Mouse (Mus musculus) CH12.LX (cell line): ENCODE results near the gene Psmd8. TPM values are rescaled to one million over a fixed set of nuclear protein-coding genes. Genes with fewer than 3 reads are reported as not detected.

Experiments used
- DNase-seq: peaks from one replicate; pipeline ENCODE4 v3.0.0-alpha.2; 2013; ENCODE audit errors: extremely low read depth
- H3K27ac ChIP-seq: 2 replicates; pipeline ENCODE4 v1.5.1; 2012; ENCODE audit warnings: low read depth, mild to moderate bottlenecking, control low read depth, moderate library complexity; ENCODE audit not compliant: insufficient read depth
- H3K27me3 ChIP-seq: replicated peaks from 2 replicates; pipeline ENCODE3; 2012; ENCODE audit warnings: inconsistent platforms
- H3K36me3 ChIP-seq, 2 experiments: replicated peaks in 1 of 2; 2 replicates each; pipeline versions ENCODE3 to v1.6.1; 2012; ENCODE audit warnings: inconsistent platforms in 1 of 2, low read length in 1 of 2, mild to moderate bottlenecking in 1 of 2, mixed read lengths in 1 of 2, moderate library complexity in 1 of 2; ENCODE audit not compliant: control insufficient read depth in 1 of 2, insufficient read depth in 1 of 2
- H3K4me1 ChIP-seq, 2 experiments: 2 replicates each; pipeline ENCODE4 v1.6.1; 2012; ENCODE audit warnings: inconsistent platforms in 1 of 2, moderate library complexity in 1 of 2; ENCODE audit not compliant: insufficient read depth in 2 of 2, control insufficient read depth in 1 of 2
- H3K4me2 ChIP-seq: 2 replicates; pipeline ENCODE4 v1.6.1; 2012; ENCODE audit warnings: low read depth, mild to moderate bottlenecking, control low read depth; ENCODE audit not compliant: poor library complexity, insufficient read depth, severe bottlenecking
- H3K4me3 ChIP-seq, 3 experiments: fragments of 150-350 bp in 1 of 3; sonication (generic) in 1 of 3; replicated peaks in 1 of 3; 2 replicates each; pipeline versions ENCODE3 to v1.5.1; 2011 to 2012; ENCODE audit warnings: low read depth in 2 of 3, low read length in 2 of 3, mild to moderate bottlenecking in 2 of 3, moderate library complexity in 2 of 3, control low read depth in 1 of 3, improper control_type of control experiment in 1 of 3, inconsistent platforms in 1 of 3, mixed read lengths in 1 of 3; ENCODE audit not compliant: poor library complexity in 1 of 3
- H3K79me2 ChIP-seq: replicated peaks from 2 replicates; pipeline ENCODE4 v1.6.1; 2012; ENCODE audit warnings: mild to moderate bottlenecking, moderate library complexity; ENCODE audit not compliant: control insufficient read depth, poor library complexity, insufficient read depth, severe bottlenecking; ENCODE audit errors: extremely low read depth
- H3K9ac ChIP-seq: 2 replicates; pipeline ENCODE4 v1.6.1; 2012; ENCODE audit warnings: low read depth, mild to moderate bottlenecking, control low read depth, moderate library complexity; ENCODE audit not compliant: insufficient read depth
- H3K9me3 ChIP-seq: replicated peaks from 2 replicates; pipeline ENCODE3; 2012; ENCODE audit warnings: low read length, inconsistent platforms, mixed read lengths
- CHD1 ChIP-seq: IDR thresholded peaks from 2 replicates; pipeline ENCODE4 v1.6.1; 2012; ENCODE audit warnings: low read depth, low read length, improper control_type of control experiment, inconsistent platforms
- CHD2 ChIP-seq: IDR thresholded peaks from 2 replicates; pipeline ENCODE4 v1.6.1; 2011; ENCODE audit warnings: low read length, improper control_type of control experiment
- CTCF ChIP-seq, 2 experiments: IDR thresholded peaks in 1 of 2; conservative IDR thresholded peaks in 1 of 2; 2 replicates each; pipeline ENCODE4 v1.5.1; 2011 to 2012; ENCODE audit warnings: low read depth in 2 of 2, low read length in 2 of 2, improper control_type of control experiment in 1 of 2, inconsistent platforms in 1 of 2, mild to moderate bottlenecking in 1 of 2, moderate library complexity in 1 of 2
- ELF1 ChIP-seq: IDR thresholded peaks from 2 replicates; pipeline ENCODE4 v1.6.1; 2014; ENCODE audit warnings: low read depth, mild to moderate bottlenecking, inconsistent platforms, low read length, improper control_type of control experiment
- ETS1 ChIP-seq: conservative IDR thresholded peaks from 2 replicates; pipeline ENCODE4 v1.6.1; 2012; ENCODE audit warnings: low read depth, mild to moderate bottlenecking, inconsistent platforms, low read length, improper control_type of control experiment, moderate library complexity
- IRF4 ChIP-seq: IDR thresholded peaks from 2 replicates; pipeline ENCODE4 v1.6.1; 2014; ENCODE audit warnings: low read depth, mild to moderate bottlenecking, inconsistent platforms, low read length, improper control_type of control experiment
- JUN ChIP-seq: IDR thresholded peaks from 2 replicates; pipeline ENCODE4 v1.6.1; 2011; ENCODE audit warnings: low read depth, mild to moderate bottlenecking, low read length, improper control_type of control experiment, moderate library complexity; ENCODE audit not compliant: insufficient read depth
- KAT2A ChIP-seq: IDR thresholded peaks from 2 replicates; pipeline ENCODE4 v1.6.1; 2012; ENCODE audit warnings: low read length, improper control_type of control experiment, inconsistent platforms; ENCODE audit not compliant: insufficient replicate concordance
- MAZ ChIP-seq: IDR thresholded peaks from 2 replicates; pipeline ENCODE4 v1.6.1; 2012; ENCODE audit warnings: low read depth, mild to moderate bottlenecking, inconsistent platforms, low read length, improper control_type of control experiment, moderate library complexity
- MEF2A ChIP-seq: IDR thresholded peaks from 2 replicates; pipeline ENCODE4 v1.6.1; 2014; ENCODE audit warnings: low read depth, mild to moderate bottlenecking, inconsistent platforms, low read length, improper control_type of control experiment, borderline replicate concordance
- MYC ChIP-seq: IDR thresholded peaks from 2 replicates; pipeline ENCODE4 v1.6.1; 2011; ENCODE audit warnings: low read depth, mild to moderate bottlenecking, improper control_type of control experiment, low read length
- NELFE ChIP-seq: IDR thresholded peaks from 2 replicates; pipeline ENCODE4 v1.6.1; 2011; ENCODE audit warnings: low read depth, low read length, improper control_type of control experiment
- NRF1 ChIP-seq: IDR thresholded peaks from 2 replicates; pipeline ENCODE4 v1.6.1; 2014; ENCODE audit warnings: low read depth, mild to moderate bottlenecking, inconsistent platforms, low read length, improper control_type of control experiment, moderate library complexity
- POLR2A ChIP-seq: IDR thresholded peaks from 2 replicates; pipeline ENCODE4 v1.6.1; 2011; ENCODE audit warnings: low read depth, mild to moderate bottlenecking, improper control_type of control experiment, low read length
- RAD21 ChIP-seq: IDR thresholded peaks from 2 replicates; pipeline ENCODE4 v1.6.1; 2011; ENCODE audit warnings: low read depth, mild to moderate bottlenecking, low read length, improper control_type of control experiment, moderate library complexity
- RCOR1 ChIP-seq: conservative IDR thresholded peaks from 2 replicates; pipeline ENCODE4 v1.6.1; 2012; ENCODE audit warnings: low read depth, mild to moderate bottlenecking, inconsistent platforms, low read length, improper control_type of control experiment
- SIN3A ChIP-seq: IDR thresholded peaks from 2 replicates; pipeline ENCODE4 v1.6.1; 2012; ENCODE audit warnings: low read length, improper control_type of control experiment, inconsistent platforms
- TBP ChIP-seq: conservative IDR thresholded peaks from 2 replicates; pipeline ENCODE4 v1.6.1; 2011; ENCODE audit warnings: low read depth, low read length, improper control_type of control experiment
- USF1 ChIP-seq: IDR thresholded peaks from 2 replicates; pipeline ENCODE4 v1.6.1; 2014; ENCODE audit warnings: low read depth, mild to moderate bottlenecking, inconsistent platforms, low read length, improper control_type of control experiment
- USF2 ChIP-seq: conservative IDR thresholded peaks from 2 replicates; pipeline ENCODE4 v1.6.1; 2011; ENCODE audit warnings: low read depth, low read length, improper control_type of control experiment
- ZMIZ1 ChIP-seq: IDR thresholded peaks from 2 replicates; pipeline ENCODE4 v1.6.1; 2012; ENCODE audit warnings: low read depth, mild to moderate bottlenecking, inconsistent platforms, low read length, improper control_type of control experiment
- ZNF384 ChIP-seq: IDR thresholded peaks from 2 replicates; pipeline ENCODE4 v1.6.1; 2012; ENCODE audit warnings: low read depth, low read length, improper control_type of control experiment, inconsistent platforms
- dilution Hi-C: fragments of 300-500 bp; cut with MboI; formaldehyde crosslinking; loops from 2 replicates; pipeline ENCODE4 v1.14.3; 2020; ENCODE audit warnings: low sequenced_read_pairs; ENCODE audit not compliant: extremely low pct_unique_long_range_greater_than_20kb, extremely low pct_ligation_motif_present
- in situ Hi-C: fragments of 300-500 bp; cut with MboI; formaldehyde crosslinking; loops from 3 replicates; pipeline ENCODE4 v1.14.3; 2019; ENCODE audit warnings: low sequenced_read_pairs, low pct_ligation_motif_present, low pct_unique_long_range_greater_than_20kb, mixed read lengths
- polyA plus RNA-seq: library from polyadenylated mRNA; unstranded; fragments of >175 nt; gene quantifications from 2 replicates; pipeline ENCODE4 v1.2.1, GENCODE M21; 2012; ENCODE audit warnings: low read depth; ENCODE audit not compliant: insufficient read length
- total RNA-seq, 2 experiments: library from RNA; depleted of rRNA; stranded (reverse); fragments of 300-350 nt in 1 of 2; fragments of >200 nt in 1 of 2; gene quantifications; 2 replicates each; pipeline ENCODE4 v1.2.3; 2012 to 2014

Psmd8 gene
- total and polyA plus RNA-seq, 3 experiments, result 308 to 479 (median 335) TPM

DNA sequence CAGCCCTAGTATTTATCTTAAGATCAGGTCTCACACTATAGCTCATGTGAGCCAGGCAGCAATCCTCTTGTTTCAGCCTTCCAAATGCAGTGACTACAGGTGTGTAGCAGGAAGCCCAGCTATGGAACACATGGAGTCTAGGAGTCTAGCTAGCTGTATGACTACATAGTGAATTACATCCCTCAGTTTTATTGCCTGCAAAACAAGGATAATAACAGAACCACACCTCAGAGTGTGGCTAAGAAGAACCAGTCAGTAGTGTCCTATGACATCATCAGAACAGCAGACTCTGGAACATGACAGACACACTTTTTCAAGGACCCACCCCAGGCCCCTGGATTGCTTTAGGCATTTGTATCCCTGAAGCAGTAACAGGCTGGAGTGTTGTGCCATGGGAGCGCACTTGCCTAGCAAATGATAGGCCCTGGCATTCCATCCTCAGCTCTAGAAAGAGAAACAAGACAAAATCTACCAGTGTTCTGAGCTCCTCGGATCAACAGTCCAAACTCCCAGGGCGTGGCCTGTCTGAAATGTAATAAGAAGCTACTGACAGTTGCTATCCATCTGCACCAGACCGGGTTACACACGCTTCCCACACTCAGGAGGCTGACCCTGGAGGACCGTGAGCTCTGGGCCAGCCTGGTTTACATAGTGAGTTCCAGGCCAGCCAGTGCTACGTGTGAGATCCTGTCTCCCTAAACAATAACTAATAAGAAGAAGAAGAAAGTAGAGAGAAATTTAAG, 33.7 kb downstream of the Psmd8 start:
- dilution Hi-C loops, result no loop called here
- in situ Hi-C loops, result no loop called here
- no peaks in the 10 kb centered on the region for H3K79me2 ChIP-seq
- H3K4me2 ChIP-seq, result no peak overlapping the region
- TF ChIP-seq USF1 (no peak), CHD1 (no peak), NELFE (no peak), KAT2A (no peak), ZMIZ1 (no peak), IRF4 (no peak), ZNF384 (no peak), CTCF (conservative IDR thresholded peaks at IDR 0.05 in 1 of 2, IDR thresholded peaks at IDR 0.05 in 1 of 2; ENCODE audit: low read depth in 2 of 2, low read length in 2 of 2) (no peak), RAD21 (no peak), POLR2A (no peak), RCOR1 (no peak), SIN3A (no peak), NRF1 (no peak)
- H3K27me3 ChIP-seq, result no peaks in the 10 kb centered on the region
- H3K9ac ChIP-seq, result no peak overlapping the region
- H3K36me3 ChIP-seq, result peaks cover 0 to 10% of the 10 kb centered on the region in 2 experiments
- no peak overlapping the region for H3K4me3 ChIP-seq
- H3K4me1 ChIP-seq, result peaks cover 7 to 31% of the 10 kb centered on the region in 2 experiments
- no peak overlapping the region for H3K27ac ChIP-seq
- no peak for DNase-seq
- no peaks in the 10 kb centered on the region for H3K9me3 ChIP-seq

DNA sequence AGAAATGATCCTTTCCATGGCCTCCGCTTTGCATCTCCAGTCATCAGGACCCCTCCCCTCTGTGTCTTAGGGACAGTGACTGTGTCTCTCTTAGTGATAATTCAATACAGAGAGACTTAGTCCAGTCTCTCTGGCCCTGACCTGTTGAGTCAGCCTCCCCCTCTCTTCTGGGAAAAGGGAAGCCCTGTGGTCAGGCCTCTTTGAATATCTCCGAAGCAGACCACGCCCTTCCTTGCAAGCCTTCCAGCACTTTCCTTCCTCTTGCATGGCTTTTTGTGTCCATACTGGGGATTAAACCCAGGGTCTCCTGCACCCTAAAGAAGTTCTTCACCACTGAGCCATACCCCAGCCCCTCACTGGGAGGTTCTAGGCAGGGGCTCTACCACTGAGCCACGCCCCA, 36.5 kb downstream of the Psmd8 start:
- peaks cover 0 to 7% of the 10 kb centered on the region in 2 experiments for H3K36me3 ChIP-seq
- DNase-seq, result no peak
- H3K9ac ChIP-seq, result no peak overlapping the region

More for the DNA sequence above, 36.5 kb downstream of the Psmd8 start:
- no peaks in the 10 kb centered on the region for H3K79me2 ChIP-seq
- H3K4me1 ChIP-seq, result peaks cover 12 to 37% of the 10 kb centered on the region in 2 experiments
- H3K27me3 ChIP-seq, result no peaks in the 10 kb centered on the region
- H3K9me3 ChIP-seq, result no peaks in the 10 kb centered on the region
- no peak overlapping the region for H3K4me2 ChIP-seq
- H3K4me3 ChIP-seq, result no peak overlapping the region
- TF ChIP-seq JUN, result no peak
- no peak for TF ChIP-seq ELF1
- TF ChIP-seq IRF4, result no peak
- no peak for TF ChIP-seq ETS1
- TF ChIP-seq USF2, result no peak
- no peak for TF ChIP-seq MAZ
- TF ChIP-seq MEF2A, result no peak
- TF ChIP-seq RAD21, result no peak
- no peak for TF ChIP-seq MYC
- TF ChIP-seq CHD2, result no peak
- TF ChIP-seq NELFE, result no peak
- TF ChIP-seq SIN3A, result no peak
- TF ChIP-seq TBP, result no peak
- no peak for TF ChIP-seq NRF1
- no peak for TF ChIP-seq ZNF384
- dilution Hi-C loops (no loop called here), in situ Hi-C loops (no loop called here)
- H3K27ac ChIP-seq, result no peak overlapping the region
